Mouse (Mus musculus): Measurements from ENCODE around the gene Uckl1.

DNA sequence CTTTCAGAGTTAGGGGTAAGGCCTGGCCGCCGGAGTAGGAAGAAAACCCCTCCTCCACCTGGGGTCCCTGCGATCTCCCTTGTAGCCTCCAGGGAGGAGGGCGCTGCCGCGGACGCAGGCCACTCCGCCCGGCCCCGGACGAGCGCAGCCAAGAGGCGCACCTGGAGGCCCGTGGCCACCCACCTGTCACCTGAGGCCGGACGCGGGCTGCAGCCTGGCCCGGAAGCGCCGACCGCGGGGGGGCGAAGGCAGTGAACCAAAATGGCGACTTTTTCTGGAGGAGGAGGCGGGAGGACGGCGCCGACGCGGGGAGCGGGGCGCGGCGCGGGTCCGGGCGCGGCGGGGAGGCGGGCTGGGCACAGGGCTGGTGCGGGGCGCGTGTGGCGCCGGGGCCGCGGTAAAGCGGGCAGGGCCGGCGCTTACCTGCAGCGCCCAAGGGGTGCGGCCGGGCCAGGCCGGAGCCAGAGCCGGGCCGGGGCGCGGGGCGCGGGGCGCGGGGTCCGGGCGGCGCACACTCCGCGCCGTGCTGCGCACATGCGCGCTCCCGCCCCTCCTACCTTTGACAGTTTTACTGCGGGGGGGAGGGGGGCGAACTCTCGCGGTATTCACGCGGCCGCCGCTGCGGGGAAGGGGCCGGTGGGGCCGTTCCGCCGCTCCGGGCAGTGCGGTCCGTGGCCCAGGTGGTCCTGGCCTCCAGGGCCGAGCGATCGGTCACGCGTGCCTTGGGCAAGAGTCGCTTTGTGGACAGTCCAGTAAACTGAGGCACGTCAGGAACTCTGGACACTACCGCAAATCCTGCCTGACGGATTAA lies 7.7 kb upstream of the Uckl1 start, which contains the start of gene Zfp512b:
- no peak for TF ChIP-seq CTCF (conservative IDR thresholded peaks at IDR 0.05; ENCODE audit: low read length)
- no peak for TF ChIP-seq POU5F1 (IDR thresholded peaks at IDR 0.05; ENCODE audit: borderline replicate concordance, low read length)

Measured in E14TG2a.4 (cell line).